Mouse (Mus musculus) gastrocnemius, adult 2 months (tissue): ENCODE measurements around the gene Daglb. TPM values are rescaled to one million over a fixed set of nuclear protein-coding genes. Genes with fewer than 3 reads are reported as not detected.
A peak's percentile ranks its signal among the peaks of the same experiment; 100 is the strongest.
"Not testable (repeated sequence)": the region's sequence is repeated elsewhere in the genome, so short reads cannot be mapped to it uniquely, and the experiment has no call there.

Experiments
- DNase-seq: peaks from one replicate; pipeline ENCODE4 v3.0.0; 2022
- H3K27ac ChIP-seq: fragments of 200-600 bp; 2 replicates; pipeline ENCODE4 v1.8.1; 2022; ENCODE audit warnings: mild to moderate bottlenecking
- H3K4me3 ChIP-seq: fragments of 200-600 bp; 2 replicates; pipeline ENCODE4 v1.8.1; 2022; ENCODE audit warnings: mild to moderate bottlenecking, moderate library complexity
- CTCF ChIP-seq: fragments of 200-600 bp; IDR thresholded peaks from 2 replicates; pipeline ENCODE4 v1.8.1; 2022; ENCODE audit warnings: antibody characterized with exemption, mild to moderate bottlenecking, moderate library complexity
- intact Hi-C: fragments of 180-260 bp; cut with DNase I; formaldehyde crosslinking; loops from one replicate; pipeline ENCODE4 v1.15.1; 2025
- total RNA-seq, 2 experiments: library from RNA; stranded (reverse); gene quantifications; 2 replicates each; pipeline ENCODE4 v1.2.3; 2021

Daglb gene
- total RNA-seq, 2 experiments from 2014 or later, result 8.0 to 10.0 TPM

DNA sequence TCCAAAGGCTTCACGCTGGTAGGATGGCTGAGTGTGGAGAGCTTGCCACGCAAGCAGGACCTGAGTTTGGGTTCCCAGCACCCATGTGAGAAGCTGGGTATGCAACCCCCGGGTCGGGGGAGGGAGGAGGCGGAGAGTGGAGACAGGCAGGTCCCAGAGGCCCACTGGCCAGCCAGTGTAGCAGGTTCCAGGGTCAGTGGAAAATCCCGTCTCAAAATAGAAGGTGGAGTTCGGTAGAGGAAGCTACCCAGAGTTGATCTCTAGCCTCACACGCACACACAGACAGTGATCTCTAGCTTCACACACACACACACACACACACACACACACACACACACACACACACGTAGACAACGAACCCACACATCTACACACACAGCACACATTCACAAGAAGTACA is 28.8 kb downstream of the Daglb start:
- DNase-seq, result no peak
- no peak for TF ChIP-seq CTCF
- intact Hi-C loops, result no loop called here
- Histone ChIP-seq H3K27ac (no peak overlapping the region), H3K4me3 (no peak overlapping the region)

DNA sequence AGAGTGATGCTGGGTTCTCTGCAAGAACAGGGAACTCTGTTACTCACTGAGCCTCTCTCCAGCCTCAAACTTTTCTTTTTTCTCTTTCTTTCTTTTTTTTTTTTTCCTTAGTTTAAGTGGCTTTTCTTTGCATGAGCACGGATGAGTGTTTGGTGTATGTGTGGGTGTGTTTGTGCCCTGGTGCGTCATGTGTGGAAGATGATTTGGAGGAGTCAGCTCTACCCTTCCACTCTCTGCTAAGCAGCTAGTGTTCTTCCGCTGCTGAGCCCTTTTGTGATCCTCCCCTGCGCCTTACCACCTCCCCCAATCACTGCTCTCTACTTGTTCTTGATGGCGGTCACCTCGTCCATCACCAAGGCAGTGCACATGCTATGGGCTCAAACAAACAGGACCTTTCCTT is 31.3 kb downstream of the Daglb start:
- no peak overlapping the region for H3K27ac ChIP-seq
- no peak for TF ChIP-seq CTCF
- no peak for DNase-seq
- no peak overlapping the region for H3K4me3 ChIP-seq
- intact Hi-C loops, result no loop called here

DNA sequence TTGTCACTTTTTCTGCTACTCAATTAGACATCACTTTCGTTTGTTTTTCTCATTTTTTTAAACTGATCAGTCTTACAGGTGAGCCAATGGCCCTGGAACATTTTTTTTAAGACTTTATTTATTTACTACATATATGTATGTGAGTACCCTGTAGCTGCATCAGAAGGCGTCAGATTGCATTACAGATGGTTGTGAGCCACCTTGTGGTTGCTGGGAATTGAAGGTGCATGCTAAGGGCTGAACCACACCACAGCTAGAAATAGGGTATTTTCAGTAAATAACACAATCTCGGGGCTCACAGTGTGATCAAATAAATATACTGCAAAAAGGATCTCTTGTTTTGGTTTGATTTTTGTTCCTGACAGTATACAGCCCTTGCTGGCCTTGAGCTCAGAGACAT is 33.1 kb downstream of the Daglb start:
- no peak overlapping the region for H3K27ac ChIP-seq
- intact Hi-C loops, result no loop called here

GRCm38 (mm10) chr5:143499197-143499596 is 34.8 kb downstream of the Daglb start:
- no peak for TF ChIP-seq CTCF
- intact Hi-C loops, result no loop called here
- DNase-seq, result no peak
- no peak overlapping the region for H3K4me3 ChIP-seq
- no peak overlapping the region for H3K27ac ChIP-seq

More for the DNA sequence above, 33.1 kb downstream of the Daglb start:
- no peak overlapping the region for H3K4me3 ChIP-seq
- TF ChIP-seq CTCF, result no peak
- DNase-seq, result no peak

- no peak for TF ChIP-seq CTCF
- intact Hi-C loops, result no loop called here
These were observed 35.3 kb downstream of the Daglb start for GRCm38 (mm10) chr5:143499686-143500085.

GRCm38 (mm10) chr5:143500711-143501110 is 36.3 kb downstream of the Daglb start:
- intact Hi-C loops, result not testable (repeated sequence)

More at GRCm38 (mm10) chr5:143499686-143500085, 35.3 kb downstream of the Daglb start:
- Histone ChIP-seq H3K27ac (no peak overlapping the region), H3K4me3 (no peak overlapping the region)
- DNase-seq, result no peak

DNA sequence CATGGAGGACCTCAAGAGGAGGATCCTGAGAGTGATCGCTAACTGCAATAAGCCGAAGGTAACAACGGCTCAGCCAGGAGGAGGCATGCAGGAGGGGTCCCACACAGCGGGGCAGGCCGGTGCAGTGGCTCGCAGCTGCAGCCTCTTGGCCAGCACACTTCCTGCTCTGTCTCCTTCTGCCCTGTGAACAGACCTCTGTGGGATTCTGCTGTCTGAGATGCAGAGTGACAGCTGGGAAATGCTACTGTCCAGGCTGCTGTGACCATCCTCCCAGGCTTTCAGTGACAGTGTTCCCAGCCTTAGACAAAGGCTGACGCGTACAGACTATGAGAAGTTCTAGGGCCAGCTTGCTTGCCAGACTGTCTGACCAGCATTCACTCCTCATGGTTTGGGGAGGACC is 36.8 kb downstream of the Daglb start:
- Histone ChIP-seq H3K4me3 (no peak overlapping the region), H3K27ac (no peak overlapping the region)
- no peak for TF ChIP-seq CTCF
- DNase-seq, result no peak
- intact Hi-C loops, result no loop called here

More at GRCm38 (mm10) chr5:143500711-143501110, 36.3 kb downstream of the Daglb start:
- DNase-seq, H3K4me3 ChIP-seq, H3K27ac ChIP-seq: not testable (repeated sequence)

DNA sequence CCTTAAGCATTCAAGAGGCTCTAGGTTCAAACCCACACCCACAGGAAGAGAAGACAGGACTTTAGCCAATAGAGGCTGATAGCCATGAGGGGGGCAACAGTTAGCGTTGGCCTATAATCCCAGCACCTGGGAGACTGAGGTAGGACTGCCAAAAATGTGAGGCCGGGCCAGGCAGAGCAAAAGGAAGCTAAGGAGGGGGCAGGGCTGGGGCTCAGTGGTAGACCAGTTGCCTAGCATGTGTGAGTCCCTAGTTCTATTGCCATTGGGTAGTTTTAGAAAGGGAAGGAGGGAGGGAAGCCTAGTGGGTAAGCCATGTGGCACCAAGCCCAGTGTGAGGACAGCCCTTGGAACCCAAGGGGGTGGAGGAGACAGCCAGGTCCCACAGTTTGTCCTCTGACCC is 37.3 kb downstream of the Daglb start:
- TF ChIP-seq CTCF, result no peak
- DNase-seq, result no peak
- H3K4me3 ChIP-seq, result no peak overlapping the region
- no peak overlapping the region for H3K27ac ChIP-seq
- intact Hi-C loops, result no loop called here

- intact Hi-C loops, result no loop called here
- no peak for DNase-seq
- no peak overlapping the region for H3K4me3 ChIP-seq
- no peak for TF ChIP-seq CTCF
- H3K27ac ChIP-seq, result no peak overlapping the region
These were observed 38.6 kb downstream of the Daglb start for GRCm38 (mm10) chr5:143502899-143503557.

DNA sequence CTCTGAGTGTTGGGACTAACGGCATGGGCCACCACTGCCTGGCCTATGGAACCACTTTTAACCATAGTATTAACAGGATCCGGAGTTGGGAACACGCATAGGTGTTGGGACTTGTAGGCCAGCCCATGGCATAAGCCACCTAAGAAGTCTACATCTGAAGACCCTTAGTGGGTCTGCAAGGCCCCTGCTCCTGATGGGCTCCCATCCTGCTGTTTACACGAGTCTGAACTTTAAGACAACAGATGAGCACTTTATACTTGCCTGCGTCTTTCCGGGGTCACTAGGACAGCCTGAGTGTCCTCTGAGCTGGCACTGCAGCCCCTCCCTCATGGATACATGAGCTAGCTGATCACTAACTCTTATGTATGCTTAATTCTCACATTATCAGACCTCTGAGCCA is 39.4 kb downstream of the Daglb start:
- intact Hi-C loops, result loop anchor here (1.0 kb wide), 1 partner anchor 44 kb away; no protein-coding TSS in a partner anchor

GRCm38 (mm10) chr5:143504453-143504852 is 40.1 kb downstream of the Daglb start:
- no peak for DNase-seq
- H3K4me3 ChIP-seq, result no peak overlapping the region
- intact Hi-C loops, result loop anchor here (1.0 kb wide), 1 partner anchor 43 kb away; no protein-coding TSS in a partner anchor
- no peak overlapping the region for H3K27ac ChIP-seq
- TF ChIP-seq CTCF, result peak; percentile 63

More for the DNA sequence above, 39.4 kb downstream of the Daglb start:
- no peak for DNase-seq
- TF ChIP-seq CTCF, result no peak
- no peak overlapping the region for H3K27ac ChIP-seq
- no peak overlapping the region for H3K4me3 ChIP-seq

DNA sequence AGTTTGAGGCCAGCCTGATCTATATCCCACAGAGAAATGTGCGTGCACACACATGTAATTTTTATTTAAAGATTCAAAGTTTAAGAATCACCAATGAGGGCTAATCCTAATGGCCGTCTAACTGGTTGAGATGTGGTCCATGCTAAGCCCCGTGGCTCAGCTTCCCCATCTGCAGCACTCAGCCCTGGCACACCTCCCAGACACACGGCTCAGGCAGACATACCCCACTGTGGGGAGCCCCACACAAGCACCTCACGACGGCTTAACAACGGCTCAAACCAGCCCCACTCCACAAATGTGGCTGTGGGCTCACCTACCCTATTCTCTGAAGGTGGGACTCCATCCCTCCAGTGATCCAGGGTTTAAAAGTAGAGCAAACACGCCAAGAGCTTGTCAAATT is 40.7 kb downstream of the Daglb start:
- DNase-seq, result no peak
- H3K4me3 ChIP-seq, result no peak overlapping the region
- TF ChIP-seq CTCF, result no peak
- no peak overlapping the region for H3K27ac ChIP-seq
- intact Hi-C loops, result no loop called here

DNA sequence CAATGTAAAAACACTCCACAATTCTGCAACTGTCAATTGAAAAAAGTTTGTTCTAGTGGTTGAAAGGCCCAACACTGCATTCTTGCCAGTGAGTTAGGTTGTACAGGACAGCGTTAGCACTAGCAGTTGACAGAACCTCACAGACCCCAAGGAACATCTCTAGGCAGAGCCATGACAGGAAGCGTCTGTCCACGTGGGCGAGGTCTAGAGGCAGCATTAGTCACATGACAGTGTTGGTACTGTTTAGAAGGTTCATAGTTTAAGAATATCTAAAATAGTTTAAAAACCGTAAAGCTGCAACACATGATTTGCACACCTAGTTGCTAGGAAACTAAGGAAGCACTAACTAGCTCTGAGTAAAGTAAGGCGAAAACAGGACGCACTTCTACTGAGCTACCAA is 41.2 kb downstream of the Daglb start:
- intact Hi-C loops, result no loop called here
- H3K27ac ChIP-seq, result no peak overlapping the region

GRCm38 (mm10) chr5:143509294-143509693 is 44.9 kb downstream of the Daglb start:
- no peak for TF ChIP-seq CTCF
- intact Hi-C loops, result no loop called here
- Histone ChIP-seq H3K27ac (peak overlapping the region; percentile 51; the same call in 1 of the 2 replicates), H3K4me3 (peak overlapping the region; percentile 51)
- no peak for DNase-seq

More for the DNA sequence above, 41.2 kb downstream of the Daglb start:
- no peak for TF ChIP-seq CTCF
- no peak for DNase-seq
- no peak overlapping the region for H3K4me3 ChIP-seq
